Mouse (Mus musculus) adrenal gland, postnatal 25 days (tissue): ENCODE measurements at regions not wholly inside any gene's neighbourhood (a gene's known extent, or its start where the extent isn't known, plus 50 kb on each side); places are given as distances from the start of the nearest gene placed in this dataset.
"Not testable (repeated sequence)": the region's sequence is repeated elsewhere in the genome, so short reads cannot be mapped to it uniquely, and the experiment has no call there.

Source experiments
- DNase-seq: peaks from one replicate; pipeline ENCODE4 v3.0.0; 2021; ENCODE audit warnings: mixed read lengths
- microRNA-seq, 2 experiments: library from miRNA; unstranded; fragments of <30 nt; microRNA quantifications; one replicate each; pipeline ENCODE4 v1.2.0; 2021

DNA sequence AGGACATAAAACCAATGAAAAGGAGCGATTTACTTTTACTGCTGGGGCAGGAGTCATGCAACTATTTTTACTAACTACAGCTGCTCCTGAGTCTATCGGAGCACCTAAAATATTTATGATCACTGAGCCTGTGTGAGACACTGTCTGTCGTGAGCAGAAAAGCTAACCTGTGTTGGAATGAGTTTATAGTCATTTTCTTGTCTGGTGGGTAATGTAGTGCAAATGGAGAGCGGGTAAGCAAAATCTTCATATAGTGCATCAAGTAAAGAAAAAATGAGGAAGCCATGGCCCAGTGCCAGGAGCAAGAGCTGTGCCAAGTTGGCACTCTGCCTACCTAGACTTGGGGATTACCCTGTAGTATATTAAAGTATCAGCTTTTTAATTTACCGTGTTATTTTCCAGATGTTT lies 1363.1 kb upstream of the Got2 start:
- peak; percentile 4 for DNase-seq

GRCm38 (mm10) chr8:97234551-97235107 lies 1346.3 kb upstream of the Got2 start:
- no peak for DNase-seq

DNA sequence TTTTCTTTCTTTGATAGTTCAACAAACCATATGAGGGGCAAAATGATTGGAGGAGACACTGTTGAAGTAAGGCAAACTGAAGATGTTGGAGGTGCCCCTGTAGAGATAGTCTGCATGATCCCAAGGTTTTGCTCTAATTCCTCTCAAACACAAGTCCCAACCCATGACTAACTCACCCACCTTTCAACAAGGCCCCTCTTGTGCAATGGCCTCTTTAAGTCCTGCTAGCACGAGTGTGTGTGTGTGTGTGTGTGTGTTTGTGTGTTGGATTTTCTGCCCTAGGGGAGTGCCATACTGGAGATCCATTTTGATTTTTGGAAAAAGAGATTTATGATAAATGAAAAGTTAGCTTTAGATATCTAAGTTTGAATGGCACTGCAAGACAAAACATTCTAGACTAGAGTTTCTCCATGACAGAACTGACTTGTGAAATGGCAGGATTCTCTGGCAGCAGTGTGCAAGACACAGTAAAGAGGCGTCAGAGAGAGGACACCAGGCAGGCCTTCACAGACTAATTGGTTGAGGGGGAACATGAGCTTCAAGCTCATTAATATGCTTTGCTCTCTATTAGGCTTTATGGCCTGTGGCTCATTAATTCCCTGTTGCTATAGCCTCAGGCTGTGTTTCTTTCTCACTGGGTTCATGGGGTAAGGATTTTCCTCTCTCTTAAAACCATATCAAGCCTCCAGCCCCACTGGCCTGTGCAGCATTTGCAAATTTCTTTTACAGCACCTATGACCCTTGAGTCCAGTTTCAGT lies 1344.5 kb upstream of the Got2 start:
- DNase-seq = no peak

DNA sequence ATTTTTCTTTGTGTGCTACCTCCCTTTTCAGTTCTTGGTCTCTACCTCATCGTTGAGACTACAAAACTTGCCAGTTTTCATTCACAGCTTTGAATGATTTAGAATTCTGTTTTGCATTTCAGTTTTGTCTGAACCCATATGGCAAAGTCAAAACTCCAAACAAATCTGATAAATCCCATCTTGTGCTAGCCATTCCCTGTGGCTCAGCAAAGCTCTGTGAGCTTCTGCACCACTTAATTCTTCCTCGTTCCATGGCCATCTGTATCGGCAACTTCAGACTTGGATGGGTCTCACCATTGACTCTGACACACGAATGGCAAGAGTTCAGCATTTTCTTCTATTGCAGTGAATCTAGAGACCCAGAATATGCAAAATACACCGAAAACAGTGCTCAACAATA lies 1343.3 kb upstream of the Got2 start:
- DNase-seq = no peak

GRCm38 (mm10) chr8:97191806-97192205 lies 1303.5 kb upstream of the Got2 start:
- no peak for DNase-seq

- not testable (repeated sequence) for DNase-seq
These were observed 1295.5 kb upstream of the Got2 start for GRCm38 (mm10) chr8:97183831-97184230.

DNA sequence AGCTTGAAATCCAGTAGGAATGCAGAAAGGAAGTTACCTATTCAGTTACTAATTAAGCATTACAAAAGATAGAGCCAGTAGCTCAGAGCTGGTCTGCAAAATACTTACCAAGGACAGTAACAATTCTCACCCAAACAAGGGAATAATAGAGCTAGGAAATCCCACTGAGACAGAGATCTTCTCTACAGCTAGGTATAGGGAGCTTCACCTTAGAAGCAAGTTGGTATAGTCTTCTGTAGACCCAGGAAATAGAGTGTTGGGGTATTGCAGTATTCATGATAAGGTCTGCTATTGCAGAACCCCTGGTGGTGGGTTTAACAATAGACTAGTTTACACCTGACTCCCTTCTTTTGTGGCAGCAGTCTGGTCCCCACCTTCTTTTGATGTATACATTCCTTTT lies 1294.1 kb upstream of the Got2 start:
- DNase-seq = not testable (repeated sequence)

Small RNA genes in the stretch of these regions (microRNA-seq; reads per million reads assigned to microRNA genes)
- gene Gm26399 = 0 reads per million in 2 experiments
